Mouse (Mus musculus) hindbrain, embryonic 10.5 days (tissue): Measurements from ENCODE around the gene Tmem215. TPM values are rescaled to one million over a fixed set of nuclear protein-coding genes. Genes with fewer than 3 reads are reported as not detected.

Source experiments
- DNase-seq: peaks from one replicate; pipeline ENCODE4 v3.0.0-alpha.2; 2017; ENCODE audit warnings: low spot score
- H3K27ac ChIP-seq: fragments of 300-500 bp; sonication (generic); 2 replicates; pipeline ENCODE4 v1.5.1; 2016; ENCODE audit warnings: mild to moderate bottlenecking, moderate library complexity
- H3K27me3 ChIP-seq: fragments of 300-500 bp; sonication (generic); 2 replicates; pipeline ENCODE4 v1.6.1; 2016; ENCODE audit warnings: mild to moderate bottlenecking; ENCODE audit not compliant: poor library complexity, insufficient read depth, severe bottlenecking
- H3K36me3 ChIP-seq: fragments of 300-500 bp; sonication (generic); 2 replicates; pipeline ENCODE4 v1.6.1; 2016; ENCODE audit warnings: mild to moderate bottlenecking, moderate library complexity
- H3K4me1 ChIP-seq: fragments of 300-500 bp; sonication (generic); replicated peaks from 2 replicates; pipeline ENCODE4 v1.6.1; 2016; ENCODE audit warnings: mild to moderate bottlenecking
- H3K4me3 ChIP-seq: fragments of 300-500 bp; sonication (generic); 2 replicates; pipeline ENCODE4 v1.5.1; 2016; ENCODE audit warnings: mild to moderate bottlenecking, moderate library complexity
- H3K9me3 ChIP-seq: fragments of 300-500 bp; sonication (generic); 2 replicates; pipeline ENCODE4 v1.6.1; 2016; ENCODE audit warnings: mild to moderate bottlenecking, moderate library complexity
- WGBS: fragments of 180-500 bp; shearing (Covaris S2); methylation state at CpG from one replicate; pipeline ENCODE4 v1.1.7; 2016; 5-methylcytosine and 5-hydroxymethylcytosine counted together
- polyA plus RNA-seq: library from polyadenylated mRNA; unstranded; fragments of >200 nt; fragmentation: Nextera tagmentation; extraction: Ambion mirVana; gene quantifications from 2 replicates; pipeline ENCODE4 v1.2.1, GENCODE M21; 2016

The Tmem215 gene
- polyA plus RNA-seq, 1 experiment from 2014 or later: 0.61 TPM

- Histone ChIP-seq H3K36me3 (no peaks in the 10 kb centered on the region), H3K9me3 (no peaks in the 10 kb centered on the region), H3K27ac (no peak overlapping the region), H3K4me3 (no peak overlapping the region), H3K27me3 (no peaks in the 10 kb centered on the region), H3K4me1 (no peaks in the 10 kb centered on the region)
- no peak for DNase-seq
- 87% methylated on average over 11 of the region's 11 CpGs for WGBS
Measured at GRCm38 (mm10) chr4:40499812-40500591, 28.0 kb downstream of the Tmem215 start.

GRCm38 (mm10) chr4:40502459-40502858 is 30.5 kb downstream of the Tmem215 start:
- H3K4me1 ChIP-seq: no peaks in the 10 kb centered on the region
- no peak overlapping the region for H3K4me3 ChIP-seq
- no peak overlapping the region for H3K27ac ChIP-seq
- H3K9me3 ChIP-seq: no peaks in the 10 kb centered on the region
- no peak for DNase-seq
- no peaks in the 10 kb centered on the region for H3K36me3 ChIP-seq
- 89% methylated on average over 3 of the region's 3 CpGs for WGBS
- no peaks in the 10 kb centered on the region for H3K27me3 ChIP-seq

- WGBS: 77% methylated on average over 16 of the region's 16 CpGs
- no peak for DNase-seq
- no peak overlapping the region for H3K4me3 ChIP-seq
Measured at GRCm38 (mm10) chr4:40509534-40509933, 37.6 kb downstream of the Tmem215 start.

GRCm38 (mm10) chr4:40513235-40513634 is 41.3 kb downstream of the Tmem215 start:
- Histone ChIP-seq H3K36me3 (no peaks in the 10 kb centered on the region), H3K27ac (no peak overlapping the region), H3K4me3 (no peak overlapping the region), H3K9me3 (no peaks in the 10 kb centered on the region), H3K4me1 (no peaks in the 10 kb centered on the region), H3K27me3 (no peaks in the 10 kb centered on the region)
- WGBS: 88% methylated on average over 2 of the region's 2 CpGs
- no peak for DNase-seq

More at GRCm38 (mm10) chr4:40509534-40509933, 37.6 kb downstream of the Tmem215 start:
- Histone ChIP-seq H3K27me3 (no peaks in the 10 kb centered on the region), H3K36me3 (no peaks in the 10 kb centered on the region), H3K9me3 (no peaks in the 10 kb centered on the region), H3K4me1 (no peaks in the 10 kb centered on the region), H3K27ac (no peak overlapping the region)

- Histone ChIP-seq H3K4me3 (no peak overlapping the region), H3K36me3 (no peaks in the 10 kb centered on the region), H3K4me1 (0 out of 2 replicates have a peak, but pooled peaks cover 3% of the 10 kb centered on the region), H3K27ac (no peak overlapping the region), H3K9me3 (peaks cover 12% of the 10 kb centered on the region), H3K27me3 (no peaks in the 10 kb centered on the region)
- WGBS: 93% methylated on average over 14 of the region's 14 CpGs
- DNase-seq: no peak
Measured at GRCm38 (mm10) chr4:40518545-40519324, 46.8 kb downstream of the Tmem215 start.

Other genes with a start within 250 kb of the Tmem215 start
- gene Ddx58, start 232.4 kb upstream of the Tmem215 start, polyA plus RNA-seq: 2.1 and 4.2 TPM in 2 replicates
- 26.0 and 26.6 TPM in 2 replicates for gene Smim27, start 202.6 kb upstream of the Tmem215 start, polyA plus RNA-seq
- 38.4 and 45.2 TPM in 2 replicates for gene Topors, start 202.3 kb upstream of the Tmem215 start, polyA plus RNA-seq
- 317 and 344 TPM in 2 replicates for gene Ndufb6, start 192.8 kb upstream of the Tmem215 start, polyA plus RNA-seq
- gene Aptx, start 231.0 kb downstream of the Tmem215 start, polyA plus RNA-seq: 39.4 and 50.2 TPM in 2 replicates
- 514 and 598 TPM in 2 replicates for gene Dnaja1, start 250.0 kb downstream of the Tmem215 start, polyA plus RNA-seq